ENCODE assay signal across 15 mouse cellular contexts in the genomic region with DNA sequence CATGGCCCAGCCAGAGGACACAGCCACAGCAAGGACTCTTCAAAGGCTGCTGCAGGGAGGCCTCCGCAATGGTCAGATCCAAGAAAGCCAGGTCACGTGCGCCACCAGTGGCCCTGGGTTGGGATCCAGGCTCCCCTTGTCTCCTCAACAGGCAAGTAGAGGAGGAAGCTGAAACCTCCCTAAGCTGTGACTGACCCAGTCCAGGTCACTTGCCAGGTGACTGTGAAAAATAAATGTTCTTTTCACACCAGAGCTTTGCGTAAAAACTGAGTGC.
"Had no signal": no experiment of that assay in that cellular context is flagged by ENCODE, and none has a peak within 500 bp of the region (broad histone marks: within the 10 kb centered on the region; RNA-seq: fewer than 3 reads in every experiment).

No protein-coding gene starts in this region.

- H3K4me2 ChIP-seq: limb, embryonic 13.5 days; midbrain, embryonic 13.5 days; neural tube, embryonic 15.5 days had no signal

- H3K36me3 ChIP-seq: limb, embryonic 13.5 days; midbrain, embryonic 13.5 days; neural tube, embryonic 15.5 days had no signal

- ATAC-seq: midbrain, embryonic 13.5 days had no signal

- H3K4me1 ChIP-seq: limb, embryonic 13.5 days; midbrain, embryonic 13.5 days; neural tube, embryonic 15.5 days had no signal

- H3K27ac ChIP-seq: layer of hippocampus, adult 2 months; limb, embryonic 13.5 days; liver, embryonic 14.5 days; midbrain, embryonic 13.5 days; neural tube, embryonic 15.5 days had no signal

- H3K4me3 ChIP-seq: layer of hippocampus, adult 2 months; limb, embryonic 13.5 days; midbrain, embryonic 13.5 days; neural tube, embryonic 15.5 days had no signal

- H3K27me3 ChIP-seq: midbrain, embryonic 13.5 days; neural tube, embryonic 15.5 days had no signal

- H3K9me3 ChIP-seq: limb, embryonic 13.5 days; midbrain, embryonic 13.5 days; neural tube, embryonic 15.5 days had no signal

- DNase-seq: kidney, postnatal 10 days; kidney, postnatal 4 days; left cerebral cortex, postnatal 4 days; lung, adult 18-20 months; lung, postnatal 36 days; retina, postnatal 1 day; right cerebral cortex, postnatal 4 days; spleen, adult 18-20 months; thymus, adult 18-20 months; thymus, postnatal 14 days had no signal

- H3K9ac ChIP-seq: limb, embryonic 13.5 days; liver, embryonic 14.5 days; midbrain, embryonic 13.5 days; neural tube, embryonic 15.5 days had no signal
